Mouse (Mus musculus) embryonic fibroblast, embryonic 13.5 days (primary cell): Measurements from ENCODE around the gene Fcgbp. TPM values are rescaled to one million over a fixed set of nuclear protein-coding genes. Genes with fewer than 3 reads are reported as not detected.

ENCODE experiments used
- H3K27ac ChIP-seq: 2 replicates; pipeline ENCODE4 v1.5.1; 2012; ENCODE audit warnings: low read length, control low read depth, inconsistent platforms; ENCODE audit not compliant: insufficient read depth
- H3K4me1 ChIP-seq: 2 replicates; pipeline ENCODE4 v1.6.1; 2011; ENCODE audit warnings: low read length; ENCODE audit not compliant: control insufficient read depth, insufficient read depth
- H3K4me3 ChIP-seq: 2 replicates; pipeline ENCODE4 v1.5.1; 2011; ENCODE audit warnings: mild to moderate bottlenecking, control low read depth, low read length; ENCODE audit not compliant: insufficient read depth
- CTCF ChIP-seq: IDR thresholded peaks from 2 replicates; pipeline ENCODE4 v1.5.1; 2011; ENCODE audit warnings: mild to moderate bottlenecking, control low read depth, low read length, moderate library complexity, borderline replicate concordance; ENCODE audit not compliant: insufficient read depth
- POLR2A ChIP-seq: IDR thresholded peaks from 2 replicates; pipeline ENCODE4 v1.6.1; 2011; ENCODE audit warnings: low read depth, mild to moderate bottlenecking, control low read depth, low read length, moderate library complexity
- polyA plus RNA-seq: library from polyadenylated mRNA; stranded (reverse); fragments of >200 nt; gene quantifications from 2 replicates; pipeline ENCODE4 v1.2.4, GENCODE M21; 2011; ENCODE audit warnings: low read depth; ENCODE audit not compliant: missing spikeins, insufficient read length

Fcgbp gene
- 0.65 TPM in 1 of 2 replicates, not detected in the other for polyA plus RNA-seq

- no peak within 1 kb of the TSS for H3K27ac ChIP-seq
- H3K4me3 ChIP-seq = no peak within 1 kb of the TSS
- TF ChIP-seq POLR2A = no peak
- no peak for TF ChIP-seq CTCF
- no peaks in the 10 kb centered on the region for H3K4me1 ChIP-seq
Observed at GRCm38 (mm10) chr7:28070531-28071298, at the start of gene Fcgbp. Gene Fcgbp (plus strand): TSS chr7:28071236.

DNA sequence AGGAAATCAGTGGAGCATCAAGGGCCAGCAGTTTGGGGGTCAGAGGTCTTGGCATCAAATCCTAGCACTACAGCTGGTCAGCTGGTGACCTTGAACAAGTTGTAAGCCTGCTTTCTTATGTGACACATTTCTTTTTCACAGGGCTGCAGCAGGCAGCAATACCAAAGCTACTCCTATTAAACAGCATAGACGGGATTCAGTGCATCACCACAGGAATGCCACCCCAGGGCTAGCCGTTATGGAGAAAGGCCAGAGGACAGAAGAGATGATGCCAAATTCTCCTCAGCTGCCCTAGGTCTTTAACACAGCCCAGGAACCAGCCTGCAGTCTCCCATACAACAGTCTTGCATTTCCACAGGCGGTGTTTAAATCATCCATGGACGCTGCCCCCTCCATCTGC is 26.5 kb upstream of the Fcgbp start:
- no peak for TF ChIP-seq CTCF
- TF ChIP-seq POLR2A = no peak
- no peaks in the 10 kb centered on the region for H3K4me1 ChIP-seq
- H3K27ac ChIP-seq = no peak overlapping the region
- no peak overlapping the region for H3K4me3 ChIP-seq

DNA sequence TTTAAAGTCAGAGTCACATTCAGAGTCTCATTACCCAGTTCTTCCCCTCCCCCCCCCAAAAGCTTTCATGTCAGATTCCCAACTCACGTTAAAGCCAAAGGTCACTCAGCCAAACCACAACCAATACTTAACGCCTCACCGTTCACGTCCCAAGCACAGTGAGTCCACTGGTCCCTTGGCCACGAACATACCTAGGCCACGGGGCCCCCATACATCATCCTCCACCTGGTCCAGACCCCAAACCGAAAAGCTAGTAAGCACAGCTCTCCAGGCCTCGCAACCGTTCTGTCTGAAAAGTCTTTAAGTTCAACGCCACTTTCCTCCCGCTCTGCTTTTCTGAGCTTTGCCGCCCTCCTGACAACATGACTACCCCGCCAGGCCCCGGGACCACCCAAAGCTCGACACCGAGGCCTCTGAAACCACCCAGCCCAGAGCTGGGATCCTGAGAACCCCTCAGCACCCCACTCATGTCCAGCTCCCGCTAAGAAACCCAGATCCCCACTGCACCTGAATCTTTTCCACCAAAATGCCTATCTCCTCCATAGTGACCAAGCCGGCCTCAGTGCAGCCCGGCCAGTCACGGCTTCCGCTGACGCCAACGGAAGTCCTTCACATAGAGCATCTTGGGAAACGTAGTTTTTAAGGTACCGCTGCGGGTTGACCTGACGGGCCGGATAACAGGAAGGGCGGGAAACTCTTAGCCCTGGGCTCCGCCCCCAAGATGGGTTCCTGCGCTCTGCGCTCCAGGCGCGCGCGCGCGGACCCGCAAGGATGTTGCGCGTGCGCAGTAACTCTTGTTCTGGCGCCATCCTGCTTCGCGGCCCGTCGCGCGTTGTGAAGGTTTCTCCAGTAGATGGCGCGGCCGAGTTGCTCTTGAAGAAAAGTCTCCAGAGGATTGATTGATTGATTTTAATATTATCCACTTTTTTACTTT is 21.3 kb upstream of the Fcgbp start, which contains the start of gene Psmc4:
Gene Psmc4 (minus strand): TSS at position 626 of the 934 bp plus-strand sequence.
- Histone ChIP-seq H3K4me3 (peak within 1 kb of the TSS; percentile 96), H3K27ac (no peak within 1 kb of the TSS), H3K4me1 (no peaks in the 10 kb centered on the region)
- TF ChIP-seq CTCF (peak; percentile 66), POLR2A (peak; percentile 75)

- H3K4me1 ChIP-seq = no peaks in the 10 kb centered on the region
- H3K27ac ChIP-seq = no peak overlapping the region
- H3K4me3 ChIP-seq = no peak overlapping the region
- TF ChIP-seq POLR2A (no peak), CTCF (no peak)
Observed at GRCm38 (mm10) chr7:28050584-28050983, 20.5 kb upstream of the Fcgbp start.

DNA sequence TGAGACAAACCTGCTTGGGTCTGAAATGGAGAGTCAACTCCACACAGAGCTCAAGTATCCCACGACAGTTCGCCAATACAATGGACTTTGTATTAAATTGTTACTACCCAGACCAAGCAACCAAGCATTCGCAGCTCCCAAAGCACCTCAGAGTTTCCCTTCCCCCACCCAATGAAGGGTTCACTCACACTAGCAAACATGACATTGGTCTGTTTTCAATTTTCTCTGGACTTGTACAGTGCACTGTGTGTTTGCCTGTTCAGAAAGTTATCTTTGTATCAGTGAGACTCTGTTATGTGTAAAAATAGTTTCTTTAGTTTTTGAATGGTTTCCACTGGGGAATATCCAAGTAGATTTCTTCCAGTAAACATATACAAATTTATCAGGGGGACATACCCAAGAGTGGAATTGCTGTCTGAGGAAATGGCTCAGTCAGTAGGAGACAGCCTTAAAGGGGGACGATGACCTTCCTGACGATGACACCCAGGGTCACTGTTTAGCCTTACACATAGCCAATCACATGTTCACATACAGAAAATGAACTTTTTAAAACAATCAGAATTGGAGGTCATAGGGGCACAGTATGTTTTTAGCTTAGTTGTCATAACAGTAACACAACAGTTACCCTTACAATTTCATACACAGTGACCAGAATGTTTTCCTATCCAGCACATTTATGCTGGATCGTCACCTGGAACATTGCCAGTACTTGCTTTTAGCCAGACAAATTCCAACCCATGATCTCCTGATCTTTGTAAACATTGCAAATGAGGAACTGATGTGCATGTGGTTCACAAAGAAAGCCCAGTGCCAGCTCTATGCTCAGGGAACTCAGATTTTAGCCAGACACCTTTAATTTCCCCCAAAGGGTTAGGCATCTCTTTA is 17.7 kb upstream of the Fcgbp start:
- no peaks in the 10 kb centered on the region for H3K4me1 ChIP-seq
- no peak overlapping the region for H3K4me3 ChIP-seq
- TF ChIP-seq CTCF (no peak), POLR2A (no peak)
- H3K27ac ChIP-seq = no peak overlapping the region

- Histone ChIP-seq H3K4me3 (no peak overlapping the region), H3K4me1 (no peaks in the 10 kb centered on the region), H3K27ac (no peak overlapping the region)
- no peak for TF ChIP-seq CTCF
- TF ChIP-seq POLR2A = no peak
Observed at GRCm38 (mm10) chr7:28059972-28060371, 11.1 kb upstream of the Fcgbp start.

GRCm38 (mm10) chr7:28068661-28069060 is 2.4 kb upstream of the Fcgbp start:
- TF ChIP-seq POLR2A = no peak
- TF ChIP-seq CTCF = no peak

GRCm38 (mm10) chr7:28069546-28070172 is 1.4 kb upstream of the Fcgbp start:
- Histone ChIP-seq H3K4me3 (no peak overlapping the region), H3K27ac (no peak overlapping the region), H3K4me1 (no peaks in the 10 kb centered on the region)
- TF ChIP-seq POLR2A (no peak), CTCF (no peak)

More at GRCm38 (mm10) chr7:28068661-28069060, 2.4 kb upstream of the Fcgbp start:
- H3K4me1 ChIP-seq = no peaks in the 10 kb centered on the region
- no peak overlapping the region for H3K4me3 ChIP-seq
- H3K27ac ChIP-seq = no peak overlapping the region
